Mouse (Mus musculus) cerebellum, adult 2 months (tissue): ENCODE results near the gene Gm21970.

Source experiments
- CTCF ChIP-seq: fragments of 200-500 bp; IDR thresholded peaks from 2 replicates; pipeline ENCODE4 v1.5.1; 2011; ENCODE audit warnings: low read depth, mild to moderate bottlenecking, control low read depth, low read length, moderate library complexity, borderline replicate concordance; ENCODE audit not compliant: insufficient read depth
- POLR2A ChIP-seq: fragments of 200-500 bp; IDR thresholded peaks from 2 replicates; pipeline ENCODE4 v1.6.1; 2011; ENCODE audit warnings: low read length, control low read depth, borderline replicate concordance; ENCODE audit not compliant: insufficient read depth

DNA sequence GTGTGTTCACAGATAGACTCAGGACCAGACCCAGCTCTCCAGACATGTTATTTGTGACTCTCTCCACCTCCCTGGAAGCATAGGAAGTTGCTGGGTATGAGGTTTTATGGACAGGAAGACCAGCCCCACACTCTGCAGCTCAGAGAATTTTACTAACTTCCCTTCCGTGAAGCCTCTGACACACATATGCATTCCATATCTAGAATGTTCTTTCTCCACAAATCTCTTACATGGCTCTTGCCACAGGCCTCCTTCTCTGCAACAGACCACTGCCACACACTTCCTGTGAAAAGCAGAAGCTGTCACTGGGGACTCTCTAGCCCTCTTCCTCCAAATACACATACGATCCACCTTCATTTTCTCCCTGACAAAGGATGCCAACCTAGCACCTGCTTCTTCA is 24.5 kb upstream of the Gm21970 start:
- TF ChIP-seq CTCF (no peak), POLR2A (no peak)
